Mouse (Mus musculus) layer of hippocampus, adult 11-12 months (tissue): ENCODE data around the gene Hdac10.

Source experiments
- DNase-seq: peaks from one replicate; pipeline ENCODE4 v3.0.0; 2022; ENCODE audit warnings: low spot score

The Hdac10 gene

GRCm38 (mm10) chr15:89148496-89149270 is 20.2 kb upstream of the Hdac10 start:
- no peak for DNase-seq

GRCm38 (mm10) chr15:89147895-89148294 is 19.4 kb upstream of the Hdac10 start:
- DNase-seq, result no peak

DNA sequence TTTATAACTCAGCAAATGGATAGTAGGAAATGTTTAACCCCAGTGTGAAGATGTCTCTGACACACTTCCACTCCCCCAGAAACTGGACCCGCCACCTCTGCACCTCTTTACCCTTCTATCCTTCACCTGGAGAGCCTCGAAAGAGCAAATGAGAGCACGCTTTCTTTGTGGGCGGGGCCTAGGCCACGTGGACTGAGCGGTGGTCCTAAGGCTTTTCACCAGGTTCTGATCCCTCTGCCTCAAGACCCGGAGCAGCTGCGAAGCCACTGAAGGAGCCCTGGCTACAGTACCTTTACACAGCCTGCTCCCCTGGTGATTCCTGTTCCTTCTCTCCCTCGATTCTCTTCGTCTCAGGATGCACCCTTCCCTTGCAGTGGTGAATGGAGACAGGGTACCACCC is 19.0 kb upstream of the Hdac10 start:
- DNase-seq, result no peak

DNA sequence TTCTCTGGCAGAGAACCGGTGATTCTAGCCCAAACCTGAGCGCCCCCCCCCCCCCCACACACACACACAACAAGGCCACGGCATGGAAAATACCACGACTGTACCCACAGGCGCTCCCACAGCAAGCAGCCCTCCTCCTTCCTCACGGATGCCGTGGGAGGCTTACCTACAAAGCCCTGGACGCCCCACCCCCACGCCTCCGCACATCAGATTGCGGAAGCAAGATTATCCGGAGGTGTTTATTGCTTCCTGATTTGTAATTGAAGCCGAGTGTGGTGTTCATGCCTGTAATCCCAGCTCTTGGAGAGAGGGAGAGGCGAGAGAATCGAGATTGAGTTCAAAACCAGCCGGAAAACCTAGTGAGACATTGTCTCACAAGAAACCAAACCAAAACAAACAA is 18.5 kb upstream of the Hdac10 start:
- DNase-seq, result no peak

- peak; percentile 57 for DNase-seq
Measured at GRCm38 (mm10) chr15:89146537-89146936, 18.0 kb upstream of the Hdac10 start.

- no peak for DNase-seq
Measured at GRCm38 (mm10) chr15:89145813-89146350, 17.4 kb upstream of the Hdac10 start.

GRCm38 (mm10) chr15:89144965-89145364 is 16.5 kb upstream of the Hdac10 start:
- DNase-seq, result no peak

- no peak for DNase-seq
Measured at GRCm38 (mm10) chr15:89143134-89143533, 14.6 kb upstream of the Hdac10 start.

- DNase-seq, result no peak
Measured at GRCm38 (mm10) chr15:89141905-89142304, 13.4 kb upstream of the Hdac10 start.

DNA sequence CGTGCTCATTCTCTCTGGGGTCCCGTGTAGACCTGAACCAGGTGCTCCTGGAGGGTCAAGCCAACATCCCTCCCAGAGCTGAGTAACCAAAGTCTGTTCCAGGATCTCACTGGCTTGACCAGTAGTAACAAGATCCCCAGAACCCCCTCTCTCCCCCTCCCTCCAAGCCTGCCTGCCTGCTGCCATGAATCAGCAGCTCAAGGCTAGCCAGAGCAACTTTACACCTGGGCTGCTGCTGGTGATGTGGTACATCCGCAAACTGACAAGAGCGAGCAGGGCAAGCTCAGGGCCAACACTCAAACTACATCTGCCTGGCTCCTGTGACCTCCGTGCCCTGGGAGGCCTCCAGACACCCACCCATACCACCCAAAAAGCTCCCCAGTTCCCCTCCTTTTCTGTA is 12.9 kb upstream of the Hdac10 start:
- DNase-seq, result no peak

- DNase-seq, result no peak
Measured at GRCm38 (mm10) chr15:89140659-89141252, 12.3 kb upstream of the Hdac10 start, which contains the start of gene Mapk12. Mapk12 (minus strand) TSS chr15:89140703.

DNA sequence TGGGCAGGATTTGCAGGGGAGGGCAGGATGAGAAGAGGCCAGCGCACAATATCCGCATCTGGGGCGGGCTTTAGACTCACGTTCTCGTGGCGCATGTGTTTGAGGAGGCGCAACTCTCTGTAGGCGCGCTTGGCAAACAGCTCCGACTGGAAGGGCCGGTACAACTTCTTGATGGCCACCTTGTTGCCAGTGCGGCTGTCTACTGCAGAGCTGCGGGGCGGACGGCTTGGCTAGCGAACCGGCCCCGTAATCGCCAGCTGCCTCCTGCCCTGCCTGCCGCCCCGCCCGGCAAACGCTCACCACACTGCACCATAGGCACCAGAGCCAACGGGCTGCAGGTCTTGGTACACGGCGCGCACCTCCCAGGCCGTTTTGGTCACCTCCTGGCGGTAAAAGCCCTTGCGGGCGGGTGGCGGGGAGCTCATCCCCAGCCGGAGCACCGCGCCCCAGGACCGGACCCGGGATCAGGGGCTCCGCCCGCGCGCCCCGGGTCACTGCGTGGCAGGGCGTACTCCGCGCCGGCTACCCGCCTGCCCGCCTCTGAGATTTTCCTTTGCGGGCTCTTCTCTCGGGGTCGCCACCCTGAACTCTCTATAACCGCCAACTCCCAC is 11.7 kb upstream of the Hdac10 start:
- DNase-seq, result no peak

DNA sequence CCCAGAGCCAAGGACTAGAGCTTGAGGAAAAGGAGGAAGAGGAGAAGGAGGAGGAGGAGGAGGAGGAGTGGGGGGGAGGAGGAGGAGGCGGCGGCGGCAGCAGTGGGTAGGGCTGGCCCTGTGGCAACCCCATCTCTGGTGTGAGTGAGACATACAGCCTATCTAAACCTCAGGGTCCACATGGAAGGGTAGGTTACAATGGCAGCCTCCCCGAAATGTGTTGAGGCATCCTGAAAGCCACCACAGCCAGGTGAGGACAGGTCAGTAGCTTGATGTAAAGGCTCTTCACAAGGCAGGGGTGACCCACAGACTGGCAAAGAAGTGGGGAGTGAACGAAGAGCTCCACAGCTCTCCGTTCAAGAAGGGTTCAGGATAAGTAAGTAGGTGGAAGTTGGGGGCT is 10.0 kb upstream of the Hdac10 start:
- DNase-seq, result no peak

DNA sequence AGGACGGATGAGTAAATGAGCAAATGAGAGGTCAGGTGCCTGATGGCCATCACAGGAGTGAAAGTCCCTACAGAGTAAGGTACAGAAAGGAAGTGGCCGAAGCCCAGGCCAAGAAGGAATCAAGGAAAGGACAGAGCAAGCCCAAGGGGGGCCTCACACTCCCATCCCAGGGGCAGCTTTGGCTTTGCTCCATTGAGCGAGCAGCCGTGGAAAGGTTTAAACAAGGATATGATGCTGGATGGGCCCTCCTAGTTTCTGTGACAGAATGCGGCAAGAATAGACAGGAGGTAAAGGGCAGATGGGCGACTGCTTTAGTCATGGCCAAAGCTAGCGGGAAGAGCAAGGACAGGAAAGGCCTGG is 9.5 kb upstream of the Hdac10 start:
- DNase-seq, result no peak

- no peak for DNase-seq
Measured at GRCm38 (mm10) chr15:89137378-89138045, 9.0 kb upstream of the Hdac10 start.

GRCm38 (mm10) chr15:89136461-89137155 is 8.1 kb upstream of the Hdac10 start:
- no peak for DNase-seq

DNA sequence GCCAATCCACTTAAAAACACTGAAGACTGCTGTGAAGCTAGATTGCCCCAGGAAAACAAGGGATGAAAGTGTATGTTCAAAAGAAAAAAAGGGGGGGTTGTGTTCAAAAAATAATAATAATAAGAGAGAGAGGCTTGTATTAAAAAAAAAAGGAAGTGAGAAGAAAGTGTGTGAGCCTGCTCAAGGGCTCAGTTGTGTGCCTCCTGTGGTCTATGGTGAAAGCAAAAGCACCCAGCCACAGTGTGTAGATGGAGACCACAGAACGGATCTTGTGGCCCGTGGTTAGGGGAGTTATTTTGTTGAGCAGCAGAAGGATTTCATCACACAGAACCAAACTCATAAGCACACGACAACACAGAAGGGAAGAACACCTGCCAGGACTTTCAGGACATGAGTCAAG is 2.8 kb upstream of the Hdac10 start:
- no peak for DNase-seq

DNA sequence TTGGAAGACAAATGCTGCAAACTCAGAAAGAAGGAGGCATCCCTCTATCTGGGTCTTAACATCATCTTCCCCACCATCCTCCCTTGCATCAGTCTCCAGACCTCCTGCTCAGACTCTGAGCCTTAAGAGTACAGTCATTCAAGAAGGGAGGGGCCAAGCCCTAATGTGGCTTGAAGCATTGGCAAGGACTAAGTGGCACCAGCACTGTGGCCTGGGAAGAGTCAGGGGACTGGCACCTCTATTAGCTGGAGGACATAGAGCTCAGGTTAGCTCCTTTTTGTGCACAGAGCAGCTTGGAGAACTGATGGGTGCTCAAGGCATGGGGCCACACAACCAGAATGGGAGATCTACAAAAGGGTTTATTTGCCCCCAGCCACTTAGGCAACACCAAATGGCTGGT is 1.7 kb upstream of the Hdac10 start:
- DNase-seq, result no peak

GRCm38 (mm10) chr15:89127364-89127940 is 1.0 kb downstream of the Hdac10 start:
- no peak for DNase-seq

DNA sequence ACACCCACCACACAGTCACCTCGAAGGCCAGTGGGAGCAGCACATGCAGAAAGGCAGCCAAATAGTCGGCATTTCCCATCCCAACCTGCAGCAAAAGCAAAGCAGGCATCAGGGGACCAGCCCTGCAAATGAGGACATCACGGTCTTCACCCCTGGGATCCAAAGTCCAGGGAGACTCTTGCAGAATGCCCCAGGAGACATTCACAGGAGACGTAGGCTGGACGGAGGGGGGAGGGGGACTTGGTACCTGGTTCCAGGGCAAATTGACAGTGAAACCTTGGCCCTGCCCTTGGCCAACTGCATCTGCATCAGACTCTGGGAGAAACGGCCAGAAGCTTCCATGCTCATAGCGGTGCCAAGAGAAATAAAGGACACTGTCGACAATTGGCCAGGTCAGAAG is 1.9 kb downstream of the Hdac10 start:
- no peak for DNase-seq

DNA sequence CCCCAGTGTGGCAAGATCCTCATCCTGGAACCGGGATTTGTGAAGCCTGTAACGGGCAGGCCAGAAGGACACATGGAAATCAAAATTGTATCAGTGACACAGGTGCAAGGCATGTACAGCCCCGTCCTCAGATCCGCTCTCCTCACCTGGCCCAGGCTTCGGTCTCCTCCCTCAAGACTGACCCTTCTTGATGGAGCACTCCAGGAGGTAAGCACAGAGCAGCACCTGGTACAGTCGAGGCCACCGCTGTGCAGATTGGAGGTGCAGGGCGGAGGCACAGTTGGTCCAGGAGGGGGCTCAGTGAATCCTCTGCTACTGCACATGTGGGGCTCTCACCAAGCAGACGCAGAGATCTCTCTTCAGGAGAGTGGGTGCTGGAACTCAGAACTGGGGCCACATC is 3.1 kb downstream of the Hdac10 start:
- no peak for DNase-seq

- DNase-seq, result no peak
Measured at GRCm38 (mm10) chr15:89124312-89124711, 4.2 kb downstream of the Hdac10 start.
